Mouse (Mus musculus) ZHBTc4 (cell line): ENCODE results near the gene Khdc3.
"Not testable (repeated sequence)": the region's sequence is repeated elsewhere in the genome, so short reads cannot be mapped to it uniquely, and the experiment has no call there.

Source experiments
- DNase-seq: peaks from one replicate; pipeline ENCODE4 v3.0.0-alpha.2; 2011; ENCODE audit warnings: low read depth, low spot score

The Khdc3 gene

GRCm38 (mm10) chr9:73102181-73102580 is 545 bp downstream of the Khdc3 start, which contains the start of gene Gm20509:
Gene Gm20509 (plus strand): TSS chr9:73102470.
- peak; percentile 67 for DNase-seq

DNA sequence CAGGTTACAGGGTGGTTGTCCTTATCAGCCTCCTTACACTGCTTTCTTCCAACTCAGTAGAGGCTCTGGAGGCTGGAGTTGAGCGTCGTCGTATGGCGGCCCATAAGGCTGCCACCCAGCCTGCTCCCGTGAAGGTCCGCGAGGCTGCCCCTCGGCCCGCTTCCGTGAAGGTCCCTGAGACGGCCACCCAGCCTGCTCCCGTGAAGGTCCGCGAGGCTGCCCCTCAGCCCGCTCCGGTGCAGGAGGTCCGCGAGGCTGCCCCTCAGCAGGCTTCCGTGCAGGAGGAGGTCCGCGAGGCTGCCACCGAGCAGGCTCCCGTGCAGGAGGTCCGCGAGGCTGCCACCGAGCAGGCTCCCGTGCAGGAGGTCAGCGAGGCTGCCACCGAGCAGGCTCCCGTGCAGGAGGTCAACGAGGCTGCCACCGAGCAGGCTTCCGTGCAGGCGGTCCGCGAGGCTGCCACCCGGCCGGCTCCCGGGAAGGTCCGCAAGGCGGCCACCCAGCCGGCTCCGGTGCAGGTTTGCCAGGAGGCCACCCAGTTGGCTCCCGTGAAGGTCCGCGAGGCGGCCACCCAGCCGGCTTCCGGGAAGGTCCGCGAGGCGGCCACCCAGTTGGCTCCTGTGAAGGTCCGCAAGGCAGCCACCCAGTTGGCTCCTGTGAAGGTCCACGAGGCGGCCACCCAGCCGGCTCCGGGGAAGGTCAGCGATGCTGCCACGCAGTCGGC is 1.7 kb downstream of the Khdc3 start:
- no peak for DNase-seq

GRCm38 (mm10) chr9:73103880-73104198 is 2.2 kb downstream of the Khdc3 start:
- no peak for DNase-seq

- no peak for DNase-seq
Measured at GRCm38 (mm10) chr9:73105141-73105540, 3.5 kb downstream of the Khdc3 start.

DNA sequence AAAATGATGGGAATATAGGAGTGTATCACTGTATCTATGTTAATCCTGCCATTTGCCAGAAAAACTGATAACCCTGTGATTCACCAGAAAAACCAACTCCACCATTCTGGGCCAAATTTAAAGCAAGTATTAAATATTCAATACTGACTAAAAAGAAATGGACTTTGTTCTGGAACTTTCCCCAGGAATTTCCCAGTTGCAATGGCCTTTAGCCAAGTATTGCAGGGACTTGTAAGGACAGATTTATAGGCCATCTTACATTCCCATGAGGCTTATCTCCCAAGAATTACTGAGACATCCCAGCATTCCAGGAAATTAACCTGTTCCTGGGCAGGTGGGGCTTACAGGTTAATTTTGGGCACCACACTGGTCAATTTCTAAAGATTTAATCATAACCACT is 4.1 kb downstream of the Khdc3 start:
- DNase-seq: no peak

DNA sequence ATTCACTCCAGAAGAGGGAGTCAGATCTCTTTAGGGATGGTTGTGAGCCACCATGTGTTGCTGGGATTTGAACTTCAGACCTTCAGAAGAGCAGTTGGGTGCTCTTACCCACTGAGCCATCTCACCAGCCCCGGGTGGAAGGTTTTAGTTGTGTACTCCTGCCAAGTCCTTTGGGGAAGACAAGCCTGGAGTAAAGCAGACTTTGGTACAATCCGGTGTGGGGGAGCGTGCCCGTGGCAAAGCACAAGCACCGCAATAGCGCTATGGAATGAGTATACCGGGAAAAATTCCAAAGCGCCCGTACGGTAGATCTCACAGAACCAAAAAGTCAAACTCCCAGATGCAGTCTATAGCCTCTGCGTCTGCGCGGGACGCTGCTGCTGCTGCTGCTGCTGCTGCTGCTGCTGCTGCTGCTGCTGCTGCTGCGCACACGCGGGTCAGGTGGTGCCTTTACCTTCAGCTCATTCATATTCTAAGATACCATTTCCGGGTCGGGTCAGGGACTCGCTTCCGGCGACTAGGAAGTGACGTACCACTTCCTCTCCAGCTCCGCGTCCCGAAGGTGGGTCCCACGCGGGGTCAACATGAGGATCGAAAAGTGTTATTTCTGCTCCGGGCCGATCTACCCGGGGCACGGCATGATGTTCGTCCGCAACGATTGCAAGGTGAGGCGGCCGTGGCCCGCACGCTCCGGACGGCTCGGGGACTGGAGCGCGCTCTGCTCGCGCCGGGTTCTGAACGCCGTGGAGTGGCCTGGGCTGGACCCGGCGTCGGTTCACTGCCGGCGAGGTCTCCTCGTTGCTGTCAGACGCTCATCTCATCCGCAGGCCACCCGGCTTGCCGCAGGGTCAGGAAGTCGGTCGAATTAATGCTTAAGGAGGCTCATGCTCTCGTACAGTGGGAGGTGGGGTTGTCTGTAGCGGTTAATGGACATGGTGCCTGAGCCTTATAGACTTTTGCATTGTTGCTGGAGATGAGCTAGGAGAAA is 11.6 kb downstream of the Khdc3 start, which contains the start of gene Rsl24d1:
Rsl24d1 (plus strand) TSS at position 508 of the 988 bp plus-strand sequence.
- DNase-seq: peak; percentile 97

GRCm38 (mm10) chr9:73116704-73117103 is 15.1 kb downstream of the Khdc3 start:
- not testable (repeated sequence) for DNase-seq

DNA sequence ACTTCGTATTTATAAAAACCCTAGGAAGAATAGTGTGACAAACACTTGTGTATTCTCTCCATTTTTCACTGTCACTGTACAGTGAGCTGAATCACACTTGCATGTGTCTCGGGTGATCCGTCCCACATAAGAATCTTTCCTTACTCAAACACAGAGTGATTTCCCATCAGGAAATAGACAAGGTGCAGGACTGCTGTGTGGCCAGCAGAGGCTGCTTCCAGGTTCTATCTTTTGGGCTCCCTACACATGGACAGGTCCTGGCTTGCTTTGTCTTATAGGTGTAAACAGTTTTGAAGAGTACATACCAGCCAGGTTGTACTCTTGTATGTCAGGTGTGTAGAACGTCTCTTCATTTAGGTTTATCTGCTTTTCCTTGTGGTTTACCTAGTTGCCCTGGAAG is 16.4 kb downstream of the Khdc3 start:
- DNase-seq: no peak

DNA sequence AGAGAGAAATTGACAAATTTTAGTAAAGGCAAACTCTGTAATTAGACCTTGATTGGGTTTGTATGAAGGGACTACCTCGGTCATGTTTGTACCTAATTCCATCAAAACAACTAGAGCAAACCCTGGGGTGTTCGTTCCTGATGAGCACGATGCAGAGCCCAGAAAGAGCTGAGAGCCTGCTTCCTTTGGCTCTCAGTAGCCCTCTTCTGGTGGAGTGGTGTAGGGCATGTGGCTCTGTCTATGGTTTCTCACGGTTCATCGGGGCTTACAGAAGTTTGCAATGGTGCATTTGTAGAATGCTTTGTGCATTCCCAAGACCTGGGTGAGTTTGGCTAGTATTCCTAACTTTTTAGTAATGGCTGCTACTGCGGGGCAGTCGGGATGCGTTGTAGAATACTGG is 20.1 kb downstream of the Khdc3 start:
- DNase-seq: peak; percentile 71

GRCm38 (mm10) chr9:73125043-73125570 is 23.5 kb downstream of the Khdc3 start:
- peak; percentile 81 for DNase-seq

- peak; percentile 25 for DNase-seq
Measured at GRCm38 (mm10) chr9:73127457-73127856, 25.8 kb downstream of the Khdc3 start.

GRCm38 (mm10) chr9:73129875-73130274 is 28.2 kb downstream of the Khdc3 start:
- DNase-seq: peak; percentile 14

DNA sequence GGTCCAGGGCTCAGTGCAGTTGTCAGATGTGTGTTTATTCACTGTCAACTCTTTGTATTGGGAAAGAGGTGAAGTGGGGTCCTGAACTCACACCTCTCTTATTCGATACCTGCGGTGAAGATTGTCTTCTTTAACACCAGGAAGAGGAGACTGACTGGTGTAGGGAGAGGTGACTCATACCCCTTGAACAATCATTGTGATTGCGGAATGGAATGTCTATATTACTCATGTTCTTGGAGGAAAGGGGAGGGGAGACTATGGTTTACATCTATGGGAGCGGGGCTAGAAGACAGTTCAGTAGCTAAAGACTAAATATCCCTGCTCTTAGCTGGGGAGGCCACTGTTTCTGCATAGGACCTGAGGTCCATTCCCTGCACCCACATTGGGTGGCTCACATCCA is 28.9 kb downstream of the Khdc3 start:
- no peak for DNase-seq

DNA sequence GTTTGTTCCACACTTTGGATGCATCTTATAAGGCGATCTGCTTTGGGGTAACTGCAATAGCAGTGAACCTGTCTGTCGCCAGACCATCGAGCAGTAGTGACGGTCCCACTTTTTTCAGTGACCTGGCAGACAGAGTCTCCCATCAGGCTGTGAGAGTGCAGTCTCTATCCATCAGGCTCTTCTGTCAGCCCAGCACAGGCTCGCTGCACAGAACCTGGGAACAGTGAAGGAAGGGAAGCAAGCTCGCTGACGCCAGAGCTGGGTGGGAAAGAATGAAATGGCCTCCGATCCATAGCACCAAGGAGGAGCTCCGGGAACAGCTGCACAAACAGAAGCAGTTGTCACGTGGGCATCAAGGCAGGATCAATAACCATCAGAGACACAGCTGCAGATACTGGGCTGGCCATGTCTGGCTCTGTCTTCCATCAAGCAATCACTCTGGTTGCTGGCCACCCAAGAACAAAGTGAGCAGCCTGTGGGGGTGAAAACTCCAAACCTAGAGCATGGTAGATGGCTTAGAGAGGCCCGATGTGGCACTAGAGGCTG is 35.8 kb downstream of the Khdc3 start:
- DNase-seq: no peak
